Mouse (Mus musculus) hindbrain, embryonic 10.5 days (tissue): ENCODE measurements around the gene Mcpt4. TPM values are rescaled to one million over a fixed set of nuclear protein-coding genes. Genes with fewer than 3 reads are reported as not detected.
"Not testable (repeated sequence)": the region's sequence is repeated elsewhere in the genome, so short reads cannot be mapped to it uniquely, and the experiment has no call there.

Experiments used
- DNase-seq: peaks from one replicate; pipeline ENCODE4 v3.0.0-alpha.2; 2017; ENCODE audit warnings: low spot score
- H3K27ac ChIP-seq: fragments of 300-500 bp; sonication (generic); 2 replicates; pipeline ENCODE4 v1.5.1; 2016; ENCODE audit warnings: mild to moderate bottlenecking, moderate library complexity
- H3K27me3 ChIP-seq: fragments of 300-500 bp; sonication (generic); 2 replicates; pipeline ENCODE4 v1.6.1; 2016; ENCODE audit warnings: mild to moderate bottlenecking; ENCODE audit not compliant: poor library complexity, insufficient read depth, severe bottlenecking
- H3K36me3 ChIP-seq: fragments of 300-500 bp; sonication (generic); 2 replicates; pipeline ENCODE4 v1.6.1; 2016; ENCODE audit warnings: mild to moderate bottlenecking, moderate library complexity
- H3K4me1 ChIP-seq: fragments of 300-500 bp; sonication (generic); replicated peaks from 2 replicates; pipeline ENCODE4 v1.6.1; 2016; ENCODE audit warnings: mild to moderate bottlenecking
- H3K4me3 ChIP-seq: fragments of 300-500 bp; sonication (generic); 2 replicates; pipeline ENCODE4 v1.5.1; 2016; ENCODE audit warnings: mild to moderate bottlenecking, moderate library complexity
- H3K9me3 ChIP-seq: fragments of 300-500 bp; sonication (generic); 2 replicates; pipeline ENCODE4 v1.6.1; 2016; ENCODE audit warnings: mild to moderate bottlenecking, moderate library complexity
- WGBS: fragments of 180-500 bp; shearing (Covaris S2); methylation state at CpG from one replicate; pipeline ENCODE4 v1.1.7; 2016; 5-methylcytosine and 5-hydroxymethylcytosine counted together
- polyA plus RNA-seq: library from polyadenylated mRNA; unstranded; fragments of >200 nt; fragmentation: Nextera tagmentation; extraction: Ambion mirVana; gene quantifications from 2 replicates; pipeline ENCODE4 v1.2.1, GENCODE M21; 2016

The Mcpt4 gene
- polyA plus RNA-seq, result not detected in 2 replicates

DNA sequence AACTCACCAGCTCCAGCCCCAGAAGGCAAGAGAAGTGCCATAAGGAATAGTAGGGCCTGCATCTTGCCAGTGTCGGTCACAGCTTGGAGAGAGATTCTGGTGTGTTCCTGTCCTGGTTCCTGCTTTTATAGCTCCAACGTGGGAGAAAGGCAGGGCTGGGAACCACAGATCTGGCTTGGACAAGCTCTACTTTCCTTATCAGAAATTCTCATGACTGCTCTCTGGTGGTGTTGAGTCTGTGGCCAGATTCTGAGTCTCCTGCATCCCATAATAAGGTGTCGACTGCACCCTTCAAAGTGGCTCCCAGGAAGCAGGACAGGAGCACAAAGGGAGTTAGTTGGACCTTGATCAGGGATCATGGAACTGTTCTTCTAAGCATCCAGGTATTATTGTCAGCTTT lies at the start of gene Mcpt4:
Gene Mcpt4 (minus strand): TSS at position 101 of the 400 bp plus-strand sequence.
- H3K9me3 ChIP-seq, H3K4me1 ChIP-seq, DNase-seq, H3K27me3 ChIP-seq, H3K4me3 ChIP-seq, H3K27ac ChIP-seq, H3K36me3 ChIP-seq: not testable (repeated sequence)
- WGBS, result 76% methylated on average over 3 of the region's 3 CpGs

DNA sequence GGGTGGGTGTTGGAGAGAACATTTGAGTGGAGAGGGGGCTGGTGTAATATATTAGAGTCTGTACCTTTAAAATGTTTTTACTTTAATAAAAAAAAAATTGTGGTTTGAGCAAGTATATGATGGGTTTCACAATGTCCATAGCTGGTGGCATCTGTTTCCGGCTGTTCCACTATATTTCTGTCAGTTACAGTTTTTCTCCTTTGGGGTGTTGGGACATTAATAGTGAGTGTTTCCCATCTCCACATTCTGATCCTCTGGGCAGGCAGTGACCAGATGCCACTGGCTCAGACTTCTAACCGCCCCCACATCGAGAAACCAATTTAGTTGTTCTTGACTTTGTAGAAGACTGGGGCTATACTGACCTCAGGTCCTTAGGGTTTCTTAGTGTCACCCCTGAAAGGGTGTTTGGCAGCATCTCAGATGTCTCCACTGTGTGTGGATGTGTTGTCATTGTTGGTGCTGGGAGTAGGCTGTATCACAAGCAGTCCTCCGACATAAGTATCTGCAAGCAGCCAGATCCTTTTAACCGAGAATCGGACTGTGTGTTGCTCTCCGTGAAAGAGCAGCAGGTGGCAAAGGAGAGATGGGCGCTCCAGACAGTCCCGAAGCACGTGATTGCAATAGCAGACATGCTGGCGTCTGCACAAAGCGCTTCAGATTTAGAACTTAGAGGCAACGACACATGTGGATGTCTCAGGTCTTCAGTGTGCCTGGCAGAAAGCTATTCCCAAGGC lies 43.5 kb upstream of the Mcpt4 start:
- DNase-seq, result no peak
- Histone ChIP-seq H3K4me1 (no peaks in the 10 kb centered on the region), H3K4me3 (no peak overlapping the region), H3K9me3 (no peaks in the 10 kb centered on the region), H3K27me3 (no peaks in the 10 kb centered on the region), H3K36me3 (no peaks in the 10 kb centered on the region), H3K27ac (no peak overlapping the region)
- 82% methylated on average over 13 of the region's 13 CpGs for WGBS

DNA sequence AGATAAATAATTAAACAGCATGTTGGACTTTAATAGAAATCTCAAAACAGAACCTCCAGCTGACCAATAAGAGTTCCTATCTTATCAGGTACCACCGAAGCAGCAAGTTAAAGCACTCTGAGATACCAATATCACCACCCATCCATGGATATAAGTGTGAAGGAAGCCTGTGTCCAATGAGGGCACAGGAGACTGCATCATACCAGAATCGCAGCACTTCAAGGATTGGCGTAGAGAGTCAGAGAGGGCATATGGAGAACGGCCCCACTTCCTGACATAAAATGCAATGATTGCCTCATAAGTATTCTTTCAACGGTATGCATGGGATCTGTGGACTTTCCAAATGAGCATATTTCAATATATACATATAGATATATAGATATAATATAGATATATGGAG lies 42.9 kb upstream of the Mcpt4 start:
- no peaks in the 10 kb centered on the region for H3K9me3 ChIP-seq
- H3K27me3 ChIP-seq, result no peaks in the 10 kb centered on the region
- no peak overlapping the region for H3K27ac ChIP-seq
- no peaks in the 10 kb centered on the region for H3K36me3 ChIP-seq
- no peak overlapping the region for H3K4me3 ChIP-seq
- no peaks in the 10 kb centered on the region for H3K4me1 ChIP-seq
- DNase-seq, result no peak
- 87% methylated on average over 5 of the region's 5 CpGs for WGBS

DNA sequence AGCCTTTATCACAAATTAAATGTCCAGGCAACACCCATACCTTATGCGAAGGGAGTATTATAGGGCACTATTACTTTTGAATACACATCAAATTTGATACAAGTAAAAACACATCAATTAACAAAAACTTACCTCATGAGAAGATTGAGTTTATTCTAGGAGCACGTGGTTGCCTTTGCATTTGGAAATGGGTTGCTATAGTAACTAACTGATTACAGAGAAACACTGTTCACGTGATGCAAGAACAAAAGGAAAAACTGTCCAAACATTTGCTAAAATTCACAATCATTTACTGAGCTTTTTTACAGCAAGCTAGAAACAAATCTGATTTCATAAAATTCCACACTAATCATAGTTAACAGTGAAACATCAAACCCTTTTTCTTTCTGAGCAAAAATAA lies 41.3 kb upstream of the Mcpt4 start:
- Histone ChIP-seq H3K27me3 (no peaks in the 10 kb centered on the region), H3K36me3 (no peaks in the 10 kb centered on the region), H3K4me1 (no peaks in the 10 kb centered on the region), H3K4me3 (no peak overlapping the region), H3K27ac (no peak overlapping the region), H3K9me3 (no peaks in the 10 kb centered on the region)
- 80% methylated on average over 3 of the region's 3 CpGs for WGBS
- DNase-seq, result no peak

DNA sequence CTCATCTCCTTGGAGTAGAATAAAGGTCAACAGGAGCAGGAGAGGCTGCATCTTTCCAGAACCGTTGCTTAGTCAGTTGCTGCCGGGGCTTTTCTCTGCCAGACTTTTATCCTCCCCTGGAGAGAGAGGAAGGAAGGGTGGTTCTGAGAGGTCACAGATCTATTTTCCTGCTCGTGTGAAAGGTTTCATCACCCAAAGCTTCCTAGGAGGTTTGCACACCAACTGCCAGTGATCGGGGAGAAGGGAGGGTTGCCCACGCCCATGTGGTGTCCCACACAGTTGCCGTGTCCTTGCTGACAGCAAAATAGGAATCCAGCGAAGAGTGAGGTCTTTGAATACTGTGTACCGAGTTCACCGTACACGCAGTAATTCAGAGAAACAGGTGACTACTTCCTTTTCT lies 40.3 kb upstream of the Mcpt4 start, which contains the start of gene Ctsg:
Gene Ctsg (minus strand): TSS at position 189 of the 400 bp plus-strand sequence.
- no peaks in the 10 kb centered on the region for H3K4me1 ChIP-seq
- H3K4me3 ChIP-seq, result no peak within 1 kb of the TSS
- DNase-seq, result no peak
- H3K27me3 ChIP-seq, result no peaks in the 10 kb centered on the region
- no peak within 1 kb of the TSS for H3K27ac ChIP-seq
- WGBS, result 83% methylated on average over 10 of the region's 10 CpGs
- no peaks in the 10 kb centered on the region for H3K9me3 ChIP-seq
- H3K36me3 ChIP-seq, result no peaks in the 10 kb centered on the region

DNA sequence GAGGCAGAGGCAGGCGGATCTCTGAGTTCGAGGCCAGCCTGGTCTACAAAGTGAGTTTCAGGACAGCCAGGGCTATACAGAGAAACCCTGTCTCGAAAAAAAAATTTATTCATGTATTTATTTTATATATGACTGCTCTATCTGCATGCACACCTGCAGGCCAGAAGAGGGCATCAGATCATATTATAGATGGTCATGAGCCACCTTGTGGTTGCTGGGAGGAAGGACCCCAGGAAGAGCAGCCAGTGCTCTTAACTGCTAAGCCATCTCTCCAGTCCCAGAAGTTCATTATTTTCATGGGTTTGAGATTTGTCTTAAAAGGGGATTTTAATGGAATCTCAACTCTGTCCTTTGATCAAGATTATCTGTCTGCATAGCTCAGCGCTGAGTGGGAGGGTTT lies 36.8 kb upstream of the Mcpt4 start:
- Histone ChIP-seq H3K27me3 (no peaks in the 10 kb centered on the region), H3K9me3 (no peaks in the 10 kb centered on the region), H3K4me3 (no peak overlapping the region), H3K36me3 (no peaks in the 10 kb centered on the region), H3K27ac (no peak overlapping the region), H3K4me1 (no peaks in the 10 kb centered on the region)
- 78% methylated on average over 4 of the region's 4 CpGs for WGBS
- DNase-seq, result no peak

DNA sequence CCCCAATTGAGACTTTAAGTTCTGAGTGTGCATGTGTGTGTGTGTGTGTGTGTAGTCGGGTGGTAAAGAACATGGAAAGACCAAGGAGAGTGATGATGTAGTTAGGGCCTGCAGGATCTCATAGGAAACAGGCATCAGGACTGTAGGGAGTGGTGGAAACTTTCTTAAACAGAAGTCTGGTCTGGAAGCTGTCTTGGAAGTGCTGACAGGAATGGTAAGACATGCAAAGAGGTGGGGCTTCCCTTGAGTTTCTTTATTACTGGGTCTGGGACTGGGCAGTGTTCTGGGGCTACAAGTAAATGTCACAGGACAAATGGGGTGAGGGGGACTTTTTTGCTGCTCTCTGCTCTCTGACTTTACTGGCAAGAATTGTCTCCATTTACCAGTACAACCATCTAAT lies 35.5 kb upstream of the Mcpt4 start:
- H3K9me3 ChIP-seq, result no peaks in the 10 kb centered on the region
- H3K27ac ChIP-seq, result no peak overlapping the region
- H3K4me1 ChIP-seq, result no peaks in the 10 kb centered on the region
- no peak for DNase-seq
- no peak overlapping the region for H3K4me3 ChIP-seq
- no peaks in the 10 kb centered on the region for H3K36me3 ChIP-seq
- 88% methylated on average over 1 of the region's 1 CpGs for WGBS
- H3K27me3 ChIP-seq, result no peaks in the 10 kb centered on the region

DNA sequence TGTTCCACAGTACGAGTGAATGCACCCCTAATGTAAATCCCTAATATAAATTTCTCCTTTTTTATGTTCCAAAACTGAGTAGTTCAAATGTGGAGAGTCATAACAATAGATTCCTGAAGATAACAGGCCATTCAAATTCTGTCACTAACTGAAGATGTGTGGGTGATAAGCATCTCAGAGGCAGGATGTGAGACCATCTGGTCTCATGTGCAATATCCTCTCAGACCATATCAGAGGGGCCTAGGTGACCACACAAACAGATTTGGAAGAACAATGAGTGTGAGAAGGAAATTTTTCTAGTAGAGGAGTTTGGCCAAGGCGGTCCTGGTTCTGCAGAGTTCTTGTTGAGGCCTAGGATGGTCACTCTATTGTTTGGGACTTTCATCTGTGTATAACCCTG lies 31.2 kb upstream of the Mcpt4 start:
- 85% methylated on average over 2 of the region's 2 CpGs for WGBS
- Histone ChIP-seq H3K36me3 (no peaks in the 10 kb centered on the region), H3K4me3 (no peak overlapping the region), H3K27me3 (no peaks in the 10 kb centered on the region), H3K4me1 (no peaks in the 10 kb centered on the region), H3K9me3 (no peaks in the 10 kb centered on the region), H3K27ac (no peak overlapping the region)
- DNase-seq, result no peak

DNA sequence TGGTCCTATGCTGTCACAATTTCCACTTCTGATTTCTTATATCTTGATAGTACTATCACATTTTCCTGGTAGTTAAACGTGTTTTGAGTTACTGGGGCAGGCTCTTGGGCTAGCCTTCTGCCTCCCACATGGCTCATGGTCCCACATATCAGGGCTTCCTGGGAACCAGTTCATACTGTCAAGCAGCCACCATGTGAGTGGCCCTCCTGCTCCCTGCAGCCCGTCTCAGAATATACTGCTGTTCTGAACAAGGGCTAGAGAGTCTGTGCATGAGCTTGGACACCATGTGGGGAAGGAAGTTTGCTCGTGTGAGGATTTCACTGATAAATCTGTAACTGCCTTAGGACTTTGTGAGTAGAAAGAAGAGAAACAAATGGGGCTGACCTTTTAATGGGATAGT lies 24.6 kb upstream of the Mcpt4 start:
- no peaks in the 10 kb centered on the region for H3K36me3 ChIP-seq
- H3K27ac ChIP-seq, result no peak overlapping the region
- WGBS, result 81% methylated on average over 3 of the region's 3 CpGs
- no peaks in the 10 kb centered on the region for H3K4me1 ChIP-seq
- no peak for DNase-seq
- no peaks in the 10 kb centered on the region for H3K27me3 ChIP-seq
- H3K9me3 ChIP-seq, result no peaks in the 10 kb centered on the region
- no peak overlapping the region for H3K4me3 ChIP-seq

DNA sequence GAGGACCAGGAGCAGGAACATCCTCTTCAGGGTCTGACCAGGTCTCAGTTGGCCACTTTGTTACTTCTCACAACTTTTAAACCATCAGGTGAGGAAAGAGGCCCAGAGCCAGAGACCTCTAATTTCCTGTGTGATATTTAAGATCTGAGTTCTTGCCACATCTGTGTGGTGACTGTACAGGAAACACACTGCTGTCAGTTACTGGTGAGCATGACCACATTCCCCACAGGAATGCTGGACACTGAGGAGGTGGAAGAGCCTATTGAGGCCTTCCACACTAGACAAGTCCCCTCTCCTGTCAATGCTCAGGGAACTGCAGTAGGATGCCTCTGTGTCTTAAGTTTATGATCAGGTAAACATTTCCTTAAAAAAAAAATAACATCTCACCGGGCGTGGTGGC lies 23.1 kb upstream of the Mcpt4 start, which contains the start of gene Mcpt8:
Gene Mcpt8 (minus strand): TSS at position 107 of the 400 bp plus-strand sequence.
- WGBS, result 98% methylated on average over 2 of the region's 2 CpGs
- H3K9me3 ChIP-seq, result no peaks in the 10 kb centered on the region

DNA sequence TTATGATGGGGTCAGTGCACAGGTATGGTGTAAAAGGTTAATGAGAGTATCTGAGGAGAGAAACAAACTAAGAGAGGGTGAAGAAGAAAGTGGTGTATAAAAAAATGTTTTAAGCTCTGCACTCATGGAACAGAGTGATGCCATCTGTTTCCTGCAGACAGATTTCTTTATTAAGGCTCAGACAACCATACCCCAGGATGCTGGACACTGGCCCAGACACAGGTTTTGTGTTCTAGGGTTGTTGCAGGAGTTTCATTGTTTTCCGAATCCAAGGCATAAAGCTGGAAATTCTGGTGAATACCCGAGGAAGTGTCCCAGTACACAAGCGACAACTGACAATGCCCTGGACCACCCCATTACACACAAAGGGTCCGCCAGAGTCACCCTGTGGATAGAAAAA lies 19.9 kb upstream of the Mcpt4 start:
- Histone ChIP-seq H3K4me1 (no peaks in the 10 kb centered on the region), H3K27me3 (no peaks in the 10 kb centered on the region), H3K27ac (no peak overlapping the region), H3K9me3 (no peaks in the 10 kb centered on the region), H3K4me3 (no peak overlapping the region), H3K36me3 (no peaks in the 10 kb centered on the region)
- no peak for DNase-seq
- 83% methylated on average over 4 of the region's 4 CpGs for WGBS

More for the DNA sequence above, 23.1 kb upstream of the Mcpt4 start, which contains the start of gene Mcpt8:
- no peak within 1 kb of the TSS for H3K4me3 ChIP-seq
- H3K4me1 ChIP-seq, result no peaks in the 10 kb centered on the region
- H3K36me3 ChIP-seq, result no peaks in the 10 kb centered on the region
- no peak for DNase-seq
- no peaks in the 10 kb centered on the region for H3K27me3 ChIP-seq
- H3K27ac ChIP-seq, result no peak within 1 kb of the TSS

DNA sequence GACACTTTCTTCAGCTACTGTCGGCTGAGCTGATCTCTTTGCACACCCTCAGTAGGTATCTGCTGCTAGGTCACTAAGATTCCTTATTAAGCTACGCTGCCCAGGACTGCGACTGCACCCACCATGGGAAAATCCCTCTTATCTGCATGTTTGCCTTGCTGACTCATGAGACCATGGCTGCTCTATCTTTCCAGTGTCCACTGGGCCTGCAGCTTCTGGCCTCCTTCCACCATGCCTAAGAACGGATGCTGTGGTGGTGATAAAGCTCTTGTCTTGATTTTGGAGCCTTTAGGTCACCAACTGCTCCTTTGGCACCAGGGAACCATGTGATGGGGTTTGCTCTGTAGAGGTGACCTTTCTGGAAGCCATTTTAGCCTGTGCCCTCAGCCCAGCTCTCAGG lies 4.4 kb downstream of the Mcpt4 start:
- Histone ChIP-seq H3K4me3 (no peak overlapping the region), H3K27me3 (no peaks in the 10 kb centered on the region), H3K36me3 (no peaks in the 10 kb centered on the region), H3K4me1 (no peaks in the 10 kb centered on the region), H3K9me3 (no peaks in the 10 kb centered on the region), H3K27ac (no peak overlapping the region)
- DNase-seq, result no peak
- 87% methylated on average over 4 of the region's 4 CpGs for WGBS

DNA sequence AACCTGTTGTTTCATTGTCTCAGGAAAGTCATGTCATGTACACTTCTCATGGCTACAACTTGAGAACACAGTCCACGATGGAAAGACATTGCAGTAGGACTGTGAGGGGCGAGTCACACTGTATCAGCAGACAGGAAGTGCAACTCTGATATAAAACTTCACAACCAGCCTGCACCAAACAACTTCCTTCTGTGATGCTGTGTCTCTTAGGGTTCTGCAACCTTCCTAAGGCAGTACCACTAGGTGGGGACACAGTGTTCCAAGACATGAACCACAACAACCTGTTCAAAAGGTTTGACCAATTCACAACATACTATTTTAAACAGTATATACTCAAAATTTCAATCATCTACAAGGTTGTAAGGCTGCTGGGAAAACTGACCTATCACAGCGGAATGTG lies 6.7 kb downstream of the Mcpt4 start:
- WGBS, result 87% methylated on average over 3 of the region's 3 CpGs
- no peaks in the 10 kb centered on the region for H3K4me1 ChIP-seq
- no peaks in the 10 kb centered on the region for H3K9me3 ChIP-seq
- H3K27ac ChIP-seq, result no peak overlapping the region
- H3K4me3 ChIP-seq, result no peak overlapping the region
- H3K36me3 ChIP-seq, result no peaks in the 10 kb centered on the region
- no peak for DNase-seq
- no peaks in the 10 kb centered on the region for H3K27me3 ChIP-seq

DNA sequence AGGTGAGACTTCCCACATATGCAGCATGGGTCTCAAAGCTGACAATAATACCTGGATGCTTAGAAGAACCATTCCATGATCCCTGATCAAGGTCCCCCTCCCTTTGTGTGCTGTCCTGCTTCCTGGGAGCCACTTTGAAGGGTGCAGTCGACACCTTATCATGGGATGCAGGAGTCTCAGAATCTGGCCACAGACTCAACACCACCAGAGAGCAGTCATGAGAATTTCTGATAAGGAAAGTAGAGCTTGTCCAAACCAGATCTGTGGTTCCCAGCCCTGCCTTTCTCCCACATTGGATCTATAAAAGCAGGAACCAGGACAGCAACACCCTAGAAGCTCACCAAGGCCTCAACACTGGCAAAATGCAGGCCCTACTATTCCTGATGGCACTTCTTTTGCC lies 20.3 kb downstream of the Mcpt4 start, which contains the start of gene Mcpt2:
Gene Mcpt2 (plus strand): TSS at position 250 of the 400 bp plus-strand sequence.
- not testable (repeated sequence) for DNase-seq, H3K27ac ChIP-seq, H3K9me3 ChIP-seq, H3K27me3 ChIP-seq, H3K4me1 ChIP-seq, H3K4me3 ChIP-seq, H3K36me3 ChIP-seq
- 80% methylated on average over 1 of the region's 1 CpGs for WGBS
